Mouse (Mus musculus): ENCODE results near the gene Trim45. TPM values are rescaled to one million over a fixed set of nuclear protein-coding genes. Genes with fewer than 3 reads are reported as not detected.

Gene Trim45
- total and polyA plus RNA-seq, 3 experiments = 2.5 to 3.7 TPM; not detected in 1

DNA sequence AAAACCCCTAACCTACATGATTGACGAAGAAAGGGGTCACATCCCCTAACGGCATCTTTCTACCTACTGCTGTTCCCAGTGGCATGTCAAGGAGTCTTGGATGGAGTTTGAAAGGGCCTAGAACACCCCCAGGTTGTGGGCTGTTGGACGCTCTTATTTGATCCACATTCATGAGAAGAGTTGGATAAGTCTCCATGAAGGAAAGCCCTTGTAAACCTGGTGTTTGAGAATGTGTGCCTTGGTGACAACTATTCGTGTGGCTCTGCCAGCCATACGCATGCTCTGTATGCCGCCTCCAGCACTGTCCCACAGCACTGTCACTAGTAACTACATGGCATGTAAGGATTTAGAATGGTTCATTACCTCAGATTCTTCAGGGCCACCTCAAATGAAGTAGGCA, 14.2 kb downstream of the Trim45 start:
- Histone ChIP-seq H3K4me3 (ENCODE audit: control insufficient read depth in 1 of 2, insufficient read depth in 1 of 2, low read depth in 2 of 2, low read length in 2 of 2) (no peak overlapping the region), H3K27ac (ENCODE audit: control insufficient read depth, low read depth, low read length) (no peak overlapping the region), H3K79me2 (ENCODE audit: control insufficient read depth, insufficient read depth, low read length, poor library complexity) (no peaks in the 10 kb centered on the region), H3K9me3 (replicated peaks; ENCODE audit: insufficient read depth, low read length) (no peaks in the 10 kb centered on the region), H3K27me3 (ENCODE audit: control insufficient read depth in 1 of 2, insufficient read depth in 2 of 2, low read length in 2 of 2) (no peaks in the 10 kb centered on the region), H3K9ac (ENCODE audit: control insufficient read depth, low read depth, low read length, poor library complexity, severe bottlenecking) (no peak overlapping the region), H3K4me1 (ENCODE audit: control insufficient read depth in 1 of 2, insufficient read depth in 2 of 2, low read length in 2 of 2) (peaks cover 0 to 3% of the 10 kb centered on the region in 2 experiments; a peak in 1 of 4 replicates), H3K36me3 (ENCODE audit: control insufficient read depth in 1 of 2, insufficient read depth in 2 of 2, low read length in 2 of 2) (peaks cover 0 to 7% of the 10 kb centered on the region in 2 experiments; a peak in 2 of 4 replicates)
- no peak for TF ChIP-seq TAL1 (IDR thresholded peaks at IDR 0.05; ENCODE audit: low read length)
- no peak for DNase-seq (ENCODE audit: low read depth, low spot score)

DNA sequence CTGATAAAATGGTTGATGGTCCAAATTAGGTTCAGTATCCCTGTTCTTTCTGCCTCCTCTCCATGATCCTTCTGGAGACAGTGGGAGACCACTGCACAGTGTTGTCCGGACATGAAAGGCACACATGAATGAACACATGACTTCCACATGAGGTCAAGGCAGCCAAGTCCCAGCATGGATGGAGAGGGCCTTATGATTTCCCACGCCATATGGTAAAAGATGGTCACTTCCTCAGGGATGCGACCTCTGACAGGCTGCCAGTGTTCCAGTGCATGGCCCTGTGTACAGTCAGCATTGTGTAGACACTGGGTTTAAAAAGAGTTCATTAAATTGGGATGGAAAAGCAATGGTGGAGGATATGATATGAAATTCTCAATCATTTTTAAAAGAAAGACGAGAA, 16.2 kb downstream of the Trim45 start:
- H3K79me2 ChIP-seq (ENCODE audit: control insufficient read depth, insufficient read depth, low read length, poor library complexity) = no peaks in the 10 kb centered on the region
- no peak overlapping the region for H3K4me3 ChIP-seq (ENCODE audit: control insufficient read depth in 1 of 2, insufficient read depth in 1 of 2, low read depth in 2 of 2, low read length in 2 of 2)
- H3K4me1 ChIP-seq (ENCODE audit: control insufficient read depth in 1 of 2, insufficient read depth in 2 of 2, low read length in 2 of 2) = no peaks in the 10 kb centered on the region
- TF ChIP-seq TBP (IDR thresholded peaks at IDR 0.05; ENCODE audit: low read depth, low read length) = no peak
- no peaks in the 10 kb centered on the region; a peak in 1 of 4 replicates for H3K36me3 ChIP-seq (ENCODE audit: control insufficient read depth in 1 of 2, insufficient read depth in 2 of 2, low read length in 2 of 2)
- no peak for DNase-seq (ENCODE audit: low read depth, low spot score)
- no peak overlapping the region for H3K9ac ChIP-seq (ENCODE audit: control insufficient read depth, low read depth, low read length, poor library complexity, severe bottlenecking)
- no peak overlapping the region for H3K27ac ChIP-seq (ENCODE audit: control insufficient read depth, low read depth, low read length)
- no peaks in the 10 kb centered on the region for H3K9me3 ChIP-seq (replicated peaks; ENCODE audit: insufficient read depth, low read length)
- H3K27me3 ChIP-seq (ENCODE audit: control insufficient read depth in 1 of 2, insufficient read depth in 2 of 2, low read length in 2 of 2) = no peaks in the 10 kb centered on the region

DNA sequence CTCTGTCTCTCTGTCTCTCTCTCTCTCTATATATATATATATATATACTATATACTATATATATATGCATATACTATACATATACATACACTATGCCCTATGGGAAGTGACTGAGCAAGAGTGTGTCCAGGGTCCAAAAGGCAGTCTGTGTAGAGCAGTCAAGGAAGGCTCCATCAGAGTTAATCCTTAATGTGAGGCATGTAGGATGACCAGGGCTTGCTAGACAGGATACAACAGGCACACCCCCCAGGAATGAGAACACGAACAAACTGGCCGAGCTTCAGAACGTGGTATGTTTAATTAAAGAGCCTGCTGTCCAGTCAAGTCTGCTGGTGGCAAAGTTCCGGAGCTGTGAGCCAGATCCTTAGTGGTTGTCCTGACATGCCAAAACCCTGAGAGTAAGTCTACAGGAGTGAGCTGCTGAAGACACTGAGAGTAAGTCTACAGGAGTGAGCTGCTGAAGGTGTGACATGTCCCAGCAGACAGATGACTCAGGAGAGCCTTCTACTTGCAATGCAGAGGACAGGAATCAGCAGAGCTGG, 18.6 kb downstream of the Trim45 start:
- Histone ChIP-seq H3K27me3 (ENCODE audit: control insufficient read depth in 1 of 2, insufficient read depth in 2 of 2, low read length in 2 of 2) (no peaks in the 10 kb centered on the region), H3K9me3 (replicated peaks; ENCODE audit: insufficient read depth, low read length) (no peaks in the 10 kb centered on the region), H3K36me3 (ENCODE audit: control insufficient read depth in 1 of 2, insufficient read depth in 2 of 2, low read length in 2 of 2) (peaks cover 0 to 2% of the 10 kb centered on the region in 2 experiments; a peak in 1 of 4 replicates), H3K4me3 (ENCODE audit: control insufficient read depth in 1 of 2, insufficient read depth in 1 of 2, low read depth in 2 of 2, low read length in 2 of 2) (no peak overlapping the region), H3K9ac (ENCODE audit: control insufficient read depth, low read depth, low read length, poor library complexity, severe bottlenecking) (no peak overlapping the region), H3K4me1 (ENCODE audit: control insufficient read depth in 1 of 2, insufficient read depth in 2 of 2, low read length in 2 of 2) (no peaks in the 10 kb centered on the region), H3K79me2 (ENCODE audit: control insufficient read depth, insufficient read depth, low read length, poor library complexity) (no peaks in the 10 kb centered on the region), H3K27ac (ENCODE audit: control insufficient read depth, low read depth, low read length) (no peak overlapping the region)
- no peak for DNase-seq (ENCODE audit: low read depth, low spot score)
- no peak for TF ChIP-seq ETS1 (IDR thresholded peaks at IDR 0.05; ENCODE audit: low read depth, low read length)
- TF ChIP-seq POLR2A (IDR thresholded peaks at IDR 0.05; ENCODE audit: control insufficient read depth in 1 of 2, insufficient read depth in 1 of 2, low read depth in 1 of 2, low read length in 2 of 2, poor library complexity in 1 of 2) = no peak
- no peak for TF ChIP-seq RCOR1 (IDR thresholded peaks at IDR 0.05; ENCODE audit: low read depth, low read length)
- no peak for TF ChIP-seq EP300 (IDR thresholded peaks at IDR 0.05; ENCODE audit: low read depth in 1 of 2, low read length in 2 of 2)
- no peak for TF ChIP-seq MAFK (IDR thresholded peaks at IDR 0.05; ENCODE audit: borderline replicate concordance, low read depth, low read length)
- no peak for TF ChIP-seq CTCF (IDR thresholded peaks at IDR 0.05 in 2 of 3, conservative IDR thresholded peaks at IDR 0.05 in 1 of 3; ENCODE audit: control insufficient read depth in 1 of 3, insufficient read depth in 1 of 3, low read depth in 2 of 3, low read length in 3 of 3, poor library complexity in 1 of 3, severe bottlenecking in 1 of 3)
- TF ChIP-seq TBP (IDR thresholded peaks at IDR 0.05; ENCODE audit: low read depth, low read length) = no peak
- no peak for TF ChIP-seq USF2 (IDR thresholded peaks at IDR 0.05; ENCODE audit: borderline replicate concordance in 1 of 2, insufficient read depth in 1 of 2, low read depth in 1 of 2, low read length in 2 of 2)
- no peak for TF ChIP-seq TAL1 (IDR thresholded peaks at IDR 0.05; ENCODE audit: low read length)
- TF ChIP-seq ZC3H11A (IDR thresholded peaks at IDR 0.05; ENCODE audit: low read depth, low read length) = no peak
- no peak for TF ChIP-seq BHLHE40 (IDR thresholded peaks at IDR 0.05; ENCODE audit: borderline replicate concordance, low read depth, low read length)
- TF ChIP-seq JUND (IDR thresholded peaks at IDR 0.05; ENCODE audit: low read depth, low read length) = no peak
- TF ChIP-seq KAT2A (conservative IDR thresholded peaks at IDR 0.05; ENCODE audit: low read depth, low read length) = no peak
